Mouse (Mus musculus): ENCODE measurements around the gene Ankrd49.

Gene Ankrd49

DNA sequence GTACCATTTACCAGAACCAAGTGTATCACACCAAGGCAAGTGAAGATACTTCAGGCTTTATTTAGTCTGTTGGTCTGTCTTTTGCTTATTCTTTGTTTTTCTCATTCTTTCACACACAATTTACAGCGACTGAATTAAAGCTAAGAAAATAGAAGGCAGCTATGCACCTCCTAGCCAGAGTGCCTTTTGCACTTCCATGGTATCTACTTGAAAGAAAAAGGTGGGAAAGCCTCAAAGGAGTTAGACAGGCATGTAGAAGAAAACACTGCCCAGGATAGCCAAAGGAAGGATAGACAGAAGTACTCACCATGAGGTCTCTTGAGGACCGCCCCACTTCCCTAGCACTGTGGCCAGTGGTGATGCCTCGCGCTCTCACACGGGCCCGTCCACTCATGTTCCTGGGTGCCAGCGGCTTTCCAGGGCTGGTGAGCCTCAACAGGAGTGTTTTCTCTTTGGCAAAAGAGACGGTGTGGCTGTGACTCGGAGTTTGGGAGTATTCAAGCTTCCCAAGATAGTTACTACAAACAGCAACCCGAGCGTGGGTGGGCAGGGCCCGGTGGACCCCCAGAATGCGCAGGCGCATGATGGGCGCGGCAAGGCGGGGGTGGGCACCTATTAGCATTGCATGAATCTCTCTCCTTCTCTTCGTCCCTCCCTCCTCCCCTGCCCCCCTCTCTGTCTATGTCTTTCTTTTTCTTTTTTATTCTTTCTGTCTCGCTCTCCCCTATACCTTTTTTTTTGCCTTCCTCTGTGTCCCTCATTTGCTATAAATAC, 44.3 kb downstream of the Ankrd49 start, which contains the start of gene Piwil4:
Gene Piwil4 (minus strand): TSS at position 583 of the 774 bp plus-strand sequence.
- no peak for DNase-seq

DNA sequence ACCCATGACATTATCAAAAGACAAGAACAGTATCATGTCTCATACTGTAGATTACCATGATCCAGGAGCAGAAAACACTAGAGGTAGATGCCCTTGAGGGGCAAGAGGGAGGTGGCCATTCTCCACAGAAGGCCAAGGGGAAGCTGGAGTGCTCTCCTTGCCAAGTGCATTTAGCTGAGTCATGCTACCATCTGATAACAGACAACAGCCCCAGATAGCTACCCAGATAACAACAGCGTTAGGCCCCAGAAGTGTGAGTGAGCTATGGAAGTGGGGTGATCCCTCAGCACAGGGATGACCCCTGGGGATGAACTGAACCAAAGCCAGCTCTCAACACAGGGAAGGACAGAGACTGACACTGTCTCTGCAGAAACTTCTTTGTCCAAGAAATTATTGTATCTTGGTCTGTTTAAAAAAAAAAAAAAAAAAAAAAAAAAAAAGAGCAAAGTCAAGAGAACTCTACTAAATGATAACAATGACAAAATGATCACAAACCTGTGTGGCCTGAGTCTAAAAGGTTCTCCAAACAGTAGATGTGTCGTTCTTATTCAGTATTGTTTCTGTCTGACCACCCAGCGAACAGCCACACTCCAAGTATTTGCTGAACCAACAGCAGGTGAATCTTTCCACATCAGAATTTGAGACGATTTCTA, 45.0 kb downstream of the Ankrd49 start:
- no peak for DNase-seq

- peak; percentile 53 for DNase-seq
Observed at GRCm38 (mm10) chr9:14730941-14731541, 53.6 kb downstream of the Ankrd49 start.
